Mouse (Mus musculus): ENCODE measurements around the gene Mgat3. TPM values are rescaled to one million over a fixed set of nuclear protein-coding genes. Genes with fewer than 3 reads are reported as not detected.
A peak's percentile ranks its signal among the peaks of the same experiment; 100 is the strongest.

Mgat3 gene
- total RNA-seq, 2 experiments from 2014 or later: not detected

DNA sequence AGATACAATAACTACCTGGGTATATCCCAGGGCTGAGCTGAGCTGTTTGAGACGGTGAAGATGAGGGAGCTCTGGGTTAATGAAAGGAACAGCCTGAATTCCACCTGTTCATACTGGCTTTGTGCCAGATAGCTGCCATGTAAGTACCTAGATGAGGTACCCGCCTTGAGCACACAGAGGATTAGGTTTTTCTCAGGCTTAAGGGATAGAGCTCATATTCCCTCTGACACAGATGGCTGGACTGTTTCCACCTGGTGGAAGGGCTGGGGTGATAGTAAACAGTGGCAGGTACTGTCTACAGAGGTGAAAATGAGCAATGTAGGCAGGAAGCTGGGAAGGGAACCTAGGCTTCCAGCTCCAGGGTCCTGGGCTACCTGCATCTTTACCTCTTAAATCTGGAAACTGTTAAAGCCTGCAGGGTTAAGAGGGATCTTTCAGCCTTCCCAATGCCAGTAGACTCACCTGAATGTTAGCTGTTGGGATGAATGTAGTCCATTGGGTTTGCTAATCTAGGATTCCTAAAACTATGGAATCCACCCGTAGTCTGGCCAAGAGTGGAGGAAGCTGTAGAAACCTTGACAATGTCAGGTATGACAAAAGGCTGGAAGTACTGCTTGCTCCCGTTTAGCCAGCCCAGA is 84.2 kb downstream of the Mgat3 start:
- no peak for ATAC-seq (replicated peaks; ENCODE audit: poor library complexity)

GRCm38 (mm10) chr15:80258240-80259170 is 85.0 kb downstream of the Mgat3 start:
- 0 out of 2 replicates have a peak, but pooled peaks have one; percentile 15 for ATAC-seq (replicated peaks; ENCODE audit: poor library complexity)

DNA sequence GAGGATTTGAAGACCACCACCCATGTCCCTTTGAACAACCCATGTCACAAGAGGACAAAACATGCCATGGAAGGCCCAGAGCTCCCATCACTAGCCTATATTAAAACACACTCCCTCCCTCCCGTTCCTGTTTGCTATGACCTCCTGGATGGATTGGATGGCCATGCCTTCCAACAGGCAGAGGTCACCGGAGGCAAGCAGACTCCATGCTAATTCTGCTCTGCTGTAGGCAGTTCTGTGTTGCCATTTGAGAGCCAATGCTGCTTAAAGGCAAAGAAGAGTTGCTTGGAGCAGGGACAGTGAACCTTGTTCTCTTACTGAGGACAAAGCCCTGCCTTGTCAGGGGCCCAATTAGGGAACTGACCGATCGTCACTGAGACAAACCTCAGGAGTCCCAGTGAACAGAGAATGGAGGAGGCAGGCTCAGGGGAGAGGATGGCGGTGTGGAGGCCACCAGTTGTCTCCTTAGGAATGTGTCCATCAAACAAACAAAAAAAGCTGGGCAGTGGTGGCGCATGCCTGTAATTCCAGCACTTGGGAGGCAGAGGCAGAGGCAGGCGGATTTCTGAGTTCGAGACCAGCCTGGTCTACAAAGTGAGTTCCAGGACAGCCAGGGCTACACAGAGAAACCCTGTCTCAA is 86.0 kb downstream of the Mgat3 start:
- ATAC-seq (replicated peaks; ENCODE audit: poor library complexity): no peak

GRCm38 (mm10) chr15:80260677-80261076 is 87.2 kb downstream of the Mgat3 start:
- peak; percentile 46 for ATAC-seq (replicated peaks; ENCODE audit: poor library complexity)

DNA sequence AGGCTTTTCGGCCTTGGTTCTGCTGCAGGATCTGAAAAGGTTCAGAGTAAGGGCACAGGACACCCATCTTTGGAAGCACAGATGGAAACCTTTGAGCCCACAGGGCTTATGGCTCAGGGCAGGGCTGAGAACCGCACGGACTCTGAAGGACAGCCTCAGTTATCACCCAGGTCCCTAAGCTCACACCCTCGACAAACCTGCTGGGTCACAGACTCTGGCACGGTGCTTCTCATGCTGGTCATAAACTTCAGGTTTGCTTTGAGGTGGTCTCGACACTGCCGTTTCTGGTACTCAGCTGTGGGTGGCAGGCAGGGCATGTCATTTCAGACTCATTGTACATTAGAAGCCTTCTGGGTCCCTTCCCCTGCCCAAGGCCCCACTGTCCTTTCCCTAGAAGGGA is 87.6 kb downstream of the Mgat3 start:
- ATAC-seq (replicated peaks; ENCODE audit: poor library complexity): no peak

GRCm38 (mm10) chr15:80263610-80264575 is 90.4 kb downstream of the Mgat3 start, which contains the start of gene Rps19bp1:
Gene Rps19bp1, minus strand, starts transcription at chr15:80264315.
- ATAC-seq (replicated peaks; ENCODE audit: poor library complexity): peak; percentile 96

Other genes starting within 250 kb of the Mgat3 start
- 3.3 TPM in 2 replicates for gene Cbx7, start 202.6 kb upstream of the Mgat3 start, total RNA-seq (2015)
- gene Cbx7, start 202.6 kb upstream of the Mgat3 start, total RNA-seq (2017): 1.7 and 2.1 TPM in 2 replicates
- gene Pdgfb, start 158.7 kb upstream of the Mgat3 start, total RNA-seq (2015): not detected in 2 replicates
- 0.17 TPM in 1 of 2 replicates, not detected in the other for gene Pdgfb, start 158.7 kb upstream of the Mgat3 start, total RNA-seq (2017)
- 2.1 and 3.6 TPM in 2 replicates for gene Syngr1, start 82.4 kb upstream of the Mgat3 start, total RNA-seq (2015)
- 1.5 and 1.8 TPM in 2 replicates for gene Syngr1, start 82.4 kb upstream of the Mgat3 start, total RNA-seq (2017)
- gene Rpl3, start 81.9 kb upstream of the Mgat3 start, total RNA-seq (2015): 2,120 and 2,179 TPM in 2 replicates
- gene Rpl3, start 81.9 kb upstream of the Mgat3 start, total RNA-seq (2017): 3,037 and 3,138 TPM in 2 replicates
- gene Tab1, start 40.6 kb upstream of the Mgat3 start, total RNA-seq (2015): 4.0 and 6.0 TPM in 2 replicates
- 15.7 and 19.2 TPM in 2 replicates for gene Tab1, start 40.6 kb upstream of the Mgat3 start, total RNA-seq (2017)
- gene Mief1, start 60.3 kb downstream of the Mgat3 start, total RNA-seq (2015): 18.0 and 18.2 TPM in 2 replicates
- 21.4 and 25.7 TPM in 2 replicates for gene Mief1, start 60.3 kb downstream of the Mgat3 start, total RNA-seq (2017)
- gene AC140267.1, start 62.1 kb downstream of the Mgat3 start, total RNA-seq (2015): 1.6 and 8.0 TPM in 2 replicates
- gene AC140267.1, start 62.1 kb downstream of the Mgat3 start, total RNA-seq (2017): not detected in 2 replicates
- gene Atf4, start 81.5 kb downstream of the Mgat3 start, total RNA-seq (2015): 218 and 306 TPM in 2 replicates
- gene Atf4, start 81.5 kb downstream of the Mgat3 start, total RNA-seq (2017): 305 and 370 TPM in 2 replicates
- 65.0 and 68.9 TPM in 2 replicates for gene Rps19bp1, start 90.6 kb downstream of the Mgat3 start, total RNA-seq (2015)
- 19.5 and 43.8 TPM in 2 replicates for gene Rps19bp1, start 90.6 kb downstream of the Mgat3 start, total RNA-seq (2017)
- gene Cacna1i, start 113.5 kb downstream of the Mgat3 start, total RNA-seq (2015): not detected in 2 replicates
- not detected in 2 replicates for gene Cacna1i, start 113.5 kb downstream of the Mgat3 start, total RNA-seq (2017)

All from megakaryocyte progenitor cell, adult 5-6 weeks (primary cell).